Mouse (Mus musculus) erythroblast, embryonic 14.5 days (primary cell): ENCODE measurements around the gene Palb2.

Experiments used
- GATA1 ChIP-seq: IDR thresholded peaks from 2 replicates; pipeline ENCODE4 v1.6.1; 2012; ENCODE audit warnings: low read length, inconsistent platforms, mixed read lengths
- TAL1 ChIP-seq: IDR thresholded peaks from 3 replicates; pipeline ENCODE4 v1.6.1; 2012; ENCODE audit warnings: low read length, inconsistent platforms, mixed read lengths

- TF ChIP-seq GATA1 (no peak), TAL1 (no peak)
Measured at GRCm38 (mm10) chr7:122180720-122181119, 47.9 kb upstream of the Palb2 start.
